Mouse (Mus musculus) midbrain, embryonic 15.5 days (tissue): ENCODE measurements around the gene Exosc10. TPM values are rescaled to one million over a fixed set of nuclear protein-coding genes. Genes with fewer than 3 reads are reported as not detected.

Source experiments
- ATAC-seq: fragments of 200-750 bp; cut with Nextera tagmentation; replicated peaks from 2 replicates; pipeline ENCODE4 v1.8.0; 2017; ENCODE audit warnings: moderate TSS enrichment
- H3K27ac ChIP-seq: fragments of 300-500 bp; sonication (generic); 2 replicates; pipeline ENCODE4 v1.5.1; 2015; ENCODE audit warnings: mild to moderate bottlenecking, inconsistent platforms
- H3K27me3 ChIP-seq: fragments of 300-500 bp; sonication (generic); replicated peaks from 2 replicates; pipeline ENCODE4 v1.6.1; 2015; ENCODE audit warnings: inconsistent platforms
- H3K36me3 ChIP-seq: fragments of 300-500 bp; sonication (generic); replicated peaks from 2 replicates; pipeline ENCODE4 v1.6.1; 2015; ENCODE audit warnings: inconsistent platforms
- H3K4me1 ChIP-seq: fragments of 300-500 bp; sonication (generic); 2 replicates; pipeline ENCODE4 v1.6.1; 2015; ENCODE audit warnings: inconsistent platforms
- H3K4me2 ChIP-seq: fragments of 300-500 bp; sonication (generic); 2 replicates; pipeline ENCODE4 v1.6.1; 2015; ENCODE audit warnings: inconsistent platforms, mild to moderate bottlenecking, moderate library complexity
- H3K4me3 ChIP-seq: fragments of 300-500 bp; sonication (generic); 2 replicates; pipeline ENCODE4 v1.5.1; 2015; ENCODE audit warnings: mild to moderate bottlenecking, inconsistent platforms
- H3K9ac ChIP-seq: fragments of 300-500 bp; sonication (generic); 2 replicates; pipeline ENCODE4 v1.6.1; 2015; ENCODE audit warnings: mild to moderate bottlenecking, inconsistent platforms
- H3K9me3 ChIP-seq: fragments of 300-500 bp; sonication (generic); 2 replicates; pipeline ENCODE4 v1.6.1; 2016; ENCODE audit warnings: inconsistent platforms
- WGBS: fragments of 180-500 bp; shearing (Covaris S2); methylation state at CpG from one replicate; pipeline ENCODE4 v1.1.7; 2015; ENCODE audit warnings: mixed read lengths; 5-methylcytosine and 5-hydroxymethylcytosine counted together
- polyA plus RNA-seq: library from polyadenylated mRNA; unstranded; fragments of >200 nt; fragmentation: Nextera tagmentation; extraction: Ambion mirVana; gene quantifications from 2 replicates; pipeline ENCODE4 v1.2.1, GENCODE M21; 2015

Gene Exosc10
- polyA plus RNA-seq, 1 experiment from 2014 or later: 99.4 TPM

GRCm38 (mm10) chr4:148583257-148583656 lies 25.0 kb downstream of the Exosc10 start:
- H3K4me2 ChIP-seq: no peak overlapping the region
- H3K4me1 ChIP-seq: no peaks in the 10 kb centered on the region
- H3K27me3 ChIP-seq: no peaks in the 10 kb centered on the region
- no peak overlapping the region for H3K9ac ChIP-seq
- no peak overlapping the region for H3K4me3 ChIP-seq
- no peak for ATAC-seq
- H3K9me3 ChIP-seq: no peaks in the 10 kb centered on the region
- H3K36me3 ChIP-seq: peaks cover 33% of the 10 kb centered on the region
- WGBS: 72% methylated on average over 4 of the region's 4 CpGs
- no peak overlapping the region for H3K27ac ChIP-seq

DNA sequence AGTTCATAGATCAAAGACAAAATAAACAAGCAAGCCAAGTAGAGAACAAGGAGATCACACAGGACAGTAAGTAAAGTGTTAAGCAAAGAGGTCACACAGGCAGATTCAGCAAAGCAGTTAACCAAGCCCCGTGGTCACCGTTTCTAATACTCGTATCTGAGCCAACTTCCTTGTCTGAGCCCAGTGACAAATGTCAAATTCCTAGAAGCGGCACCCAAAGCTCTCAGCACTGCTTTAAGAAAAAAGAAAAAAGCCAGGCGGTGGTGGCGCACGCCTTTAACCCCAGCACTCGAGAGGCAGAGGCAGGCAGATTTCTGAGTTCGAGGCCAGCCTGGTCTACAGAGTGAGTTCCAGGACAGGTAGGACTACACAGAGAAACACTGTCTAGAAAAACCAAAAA lies 28.4 kb downstream of the Exosc10 start:
- Histone ChIP-seq H3K4me3 (no peak overlapping the region), H3K4me2 (no peak overlapping the region), H3K27ac (no peak overlapping the region), H3K27me3 (no peaks in the 10 kb centered on the region), H3K36me3 (peaks cover 16% of the 10 kb centered on the region; the same call in 1 of the 2 replicates), H3K4me1 (peaks cover 4% of the 10 kb centered on the region; the same call in 1 of the 2 replicates), H3K9me3 (no peaks in the 10 kb centered on the region), H3K9ac (no peak overlapping the region)
- 84% methylated on average over 9 of the region's 9 CpGs for WGBS
- ATAC-seq: no peak

DNA sequence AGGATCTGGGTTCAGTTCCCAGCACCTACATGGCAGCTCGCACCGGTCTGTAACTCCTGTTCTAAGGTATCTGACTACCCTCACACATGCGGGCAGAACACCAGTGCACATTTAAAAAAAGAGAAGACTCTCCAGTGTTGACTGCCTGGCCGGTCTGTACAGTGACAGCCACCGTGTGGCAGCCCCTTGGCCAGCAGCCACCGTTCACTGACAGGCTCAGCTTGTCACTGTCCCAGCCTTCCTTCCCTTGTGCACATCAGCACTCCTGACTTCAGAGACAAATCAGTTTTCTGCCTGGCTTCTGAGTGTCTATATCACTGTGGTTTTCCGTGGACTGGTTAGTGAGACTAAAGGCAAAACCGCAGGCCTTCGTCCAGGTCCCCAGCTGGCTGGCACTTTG lies 30.6 kb downstream of the Exosc10 start:
- H3K4me3 ChIP-seq: no peak overlapping the region
- no peak overlapping the region for H3K9ac ChIP-seq
- no peaks in the 10 kb centered on the region for H3K27me3 ChIP-seq
- peaks cover 18% of the 10 kb centered on the region for H3K4me1 ChIP-seq
- H3K36me3 ChIP-seq: no peaks in the 10 kb centered on the region; the same call in 1 of the 2 replicates
- no peaks in the 10 kb centered on the region for H3K9me3 ChIP-seq
- no peak overlapping the region for H3K27ac ChIP-seq
- ATAC-seq: no peak
- H3K4me2 ChIP-seq: no peak overlapping the region
- WGBS: 80% methylated on average over 9 of the region's 9 CpGs

- 70% methylated on average over 7 of the region's 8 CpGs for WGBS
- no peak overlapping the region for H3K9ac ChIP-seq
Measured at GRCm38 (mm10) chr4:148589565-148589964, 31.3 kb downstream of the Exosc10 start.

GRCm38 (mm10) chr4:148590421-148591170 lies 32.4 kb downstream of the Exosc10 start:
- no peaks in the 10 kb centered on the region for H3K9me3 ChIP-seq
- H3K36me3 ChIP-seq: peaks cover 18% of the 10 kb centered on the region
- peaks cover 18% of the 10 kb centered on the region for H3K4me1 ChIP-seq
- H3K4me3 ChIP-seq: peak overlapping the region; percentile 82
- 5% methylated on average over 18 of the region's 18 CpGs for WGBS
- H3K27me3 ChIP-seq: no peaks in the 10 kb centered on the region
- ATAC-seq: peak; percentile 37; the same call in 1 of the 2 replicates
- H3K4me2 ChIP-seq: peak overlapping the region; percentile 90
- peak overlapping the region; percentile 81 for H3K27ac ChIP-seq
- H3K9ac ChIP-seq: peak overlapping the region; percentile 47

More at GRCm38 (mm10) chr4:148589565-148589964, 31.3 kb downstream of the Exosc10 start:
- Histone ChIP-seq H3K9me3 (no peaks in the 10 kb centered on the region), H3K4me3 (no peak overlapping the region), H3K27ac (no peak overlapping the region), H3K36me3 (peaks cover 8% of the 10 kb centered on the region), H3K4me2 (no peak overlapping the region), H3K4me1 (peaks cover 18% of the 10 kb centered on the region), H3K27me3 (no peaks in the 10 kb centered on the region)
- no peak for ATAC-seq

DNA sequence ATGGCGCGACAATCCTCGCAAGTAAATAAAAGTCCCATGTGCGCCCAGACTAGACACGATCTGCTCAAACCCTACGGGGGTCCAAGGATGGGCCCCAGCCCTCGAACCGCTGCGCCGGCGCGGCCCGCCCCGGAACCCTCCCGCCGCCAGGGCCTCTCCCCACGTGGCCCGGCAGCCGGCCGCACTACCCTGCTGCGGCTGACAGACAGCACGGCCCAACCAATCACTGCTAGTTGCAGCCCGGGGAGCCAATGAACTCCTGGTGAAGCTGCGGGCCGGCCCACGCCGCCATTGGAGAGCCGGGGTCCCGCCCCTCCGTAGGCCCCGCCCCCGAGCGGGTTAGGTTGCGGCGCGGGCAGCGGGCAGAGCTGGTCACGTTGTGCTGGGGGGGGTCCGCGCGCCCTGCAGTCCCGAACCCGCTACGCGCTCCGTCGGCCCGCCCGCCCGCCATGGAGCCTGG lies 33.0 kb downstream of the Exosc10 start, which contains the start of gene Srm:
TSS of gene Srm (plus strand) at position 333 of the 460 bp plus-strand sequence.
- ATAC-seq: peak; percentile 99
- peak within 1 kb of the TSS; percentile 64 for H3K9ac ChIP-seq
- no peaks in the 10 kb centered on the region for H3K27me3 ChIP-seq
- under 1% methylated on average over 44 of the region's 50 CpGs for WGBS
- peaks cover 22% of the 10 kb centered on the region for H3K36me3 ChIP-seq
- peaks cover 18% of the 10 kb centered on the region for H3K4me1 ChIP-seq
- H3K4me3 ChIP-seq: peak within 1 kb of the TSS; percentile 82
- H3K9me3 ChIP-seq: no peaks in the 10 kb centered on the region
- peak within 1 kb of the TSS; percentile 90 for H3K4me2 ChIP-seq
- H3K27ac ChIP-seq: peak within 1 kb of the TSS; percentile 81

- peaks cover 22% of the 10 kb centered on the region for H3K36me3 ChIP-seq
- WGBS: 0% methylated on average over 51 of the region's 53 CpGs
- no peaks in the 10 kb centered on the region for H3K9me3 ChIP-seq
- H3K4me2 ChIP-seq: peak overlapping the region; percentile 90
- H3K4me3 ChIP-seq: peak overlapping the region; percentile 82
- ATAC-seq: peak; percentile 72
- peaks cover 18% of the 10 kb centered on the region for H3K4me1 ChIP-seq
- peak overlapping the region; percentile 64 for H3K9ac ChIP-seq
- no peaks in the 10 kb centered on the region for H3K27me3 ChIP-seq
- H3K27ac ChIP-seq: peak overlapping the region; percentile 62
Measured at GRCm38 (mm10) chr4:148591637-148592380, 33.6 kb downstream of the Exosc10 start.

- Histone ChIP-seq H3K4me3 (no peak overlapping the region), H3K27ac (no peak overlapping the region), H3K9me3 (no peaks in the 10 kb centered on the region), H3K36me3 (peaks cover 25% of the 10 kb centered on the region), H3K27me3 (no peaks in the 10 kb centered on the region), H3K4me2 (no peak overlapping the region), H3K4me1 (peaks cover 18% of the 10 kb centered on the region), H3K9ac (no peak overlapping the region)
- no peak for ATAC-seq
- WGBS: 97% methylated on average over 11 of the region's 11 CpGs
Measured at GRCm38 (mm10) chr4:148593996-148594395, 35.8 kb downstream of the Exosc10 start.

DNA sequence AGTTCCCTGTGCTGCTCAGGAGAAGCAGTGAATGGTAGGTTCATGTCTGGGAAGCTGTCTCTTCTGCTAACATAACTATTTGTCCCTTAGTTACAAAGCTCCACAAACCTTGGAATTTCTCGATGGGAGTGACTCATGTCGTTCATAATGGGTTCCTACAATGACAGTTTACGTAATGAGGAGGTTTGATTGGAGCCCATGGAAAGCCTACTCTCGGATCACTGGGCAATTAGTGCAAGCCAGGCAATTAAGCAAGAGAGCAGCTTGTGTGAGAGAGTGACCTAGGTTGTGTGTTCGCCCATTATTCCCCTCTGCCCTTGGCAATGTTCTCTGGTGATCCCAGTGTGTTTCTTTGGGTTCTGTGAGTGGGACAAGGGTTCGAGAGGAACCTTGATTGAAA lies 37.7 kb downstream of the Exosc10 start:
- H3K27me3 ChIP-seq: no peaks in the 10 kb centered on the region
- H3K4me2 ChIP-seq: no peak overlapping the region
- H3K9me3 ChIP-seq: no peaks in the 10 kb centered on the region
- WGBS: 86% methylated on average over 6 of the region's 6 CpGs
- no peak overlapping the region for H3K9ac ChIP-seq
- no peak overlapping the region for H3K27ac ChIP-seq
- ATAC-seq: no peak
- peaks cover 25% of the 10 kb centered on the region for H3K36me3 ChIP-seq
- H3K4me3 ChIP-seq: no peak overlapping the region
- H3K4me1 ChIP-seq: peaks cover 14% of the 10 kb centered on the region

DNA sequence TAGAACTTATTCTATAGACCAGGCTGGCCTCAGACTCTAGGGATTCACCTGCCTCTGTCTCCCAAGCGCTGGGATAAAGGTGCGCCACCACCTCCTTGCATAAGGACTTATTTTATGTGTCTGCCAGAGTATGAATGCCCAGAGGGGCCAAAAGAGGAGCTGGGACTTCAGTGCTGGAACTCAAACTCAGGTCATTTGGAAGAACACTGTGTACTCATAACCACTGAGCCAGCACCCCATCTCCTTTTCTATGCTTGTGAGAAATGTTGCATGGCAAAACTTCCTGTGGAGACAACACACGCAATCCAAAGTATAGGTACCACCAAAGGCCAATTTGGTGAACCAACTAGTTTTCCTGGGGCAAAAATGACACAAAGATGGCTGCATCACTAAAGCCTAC lies 38.5 kb downstream of the Exosc10 start:
- Histone ChIP-seq H3K9me3 (no peaks in the 10 kb centered on the region), H3K27me3 (no peaks in the 10 kb centered on the region), H3K4me3 (no peak overlapping the region), H3K9ac (no peak overlapping the region), H3K27ac (no peak overlapping the region), H3K4me1 (peaks cover 14% of the 10 kb centered on the region), H3K36me3 (peaks cover 25% of the 10 kb centered on the region), H3K4me2 (no peak overlapping the region)
- no peak for ATAC-seq
- 97% methylated on average over 3 of the region's 3 CpGs for WGBS

GRCm38 (mm10) chr4:148598826-148599225 lies 40.6 kb downstream of the Exosc10 start:
- Histone ChIP-seq H3K4me1 (no peaks in the 10 kb centered on the region), H3K27ac (no peak overlapping the region), H3K27me3 (no peaks in the 10 kb centered on the region), H3K9me3 (no peaks in the 10 kb centered on the region), H3K36me3 (peaks cover 25% of the 10 kb centered on the region), H3K9ac (no peak overlapping the region), H3K4me2 (no peak overlapping the region), H3K4me3 (no peak overlapping the region)
- ATAC-seq: no peak
- WGBS: 95% methylated on average over 12 of the region's 12 CpGs

DNA sequence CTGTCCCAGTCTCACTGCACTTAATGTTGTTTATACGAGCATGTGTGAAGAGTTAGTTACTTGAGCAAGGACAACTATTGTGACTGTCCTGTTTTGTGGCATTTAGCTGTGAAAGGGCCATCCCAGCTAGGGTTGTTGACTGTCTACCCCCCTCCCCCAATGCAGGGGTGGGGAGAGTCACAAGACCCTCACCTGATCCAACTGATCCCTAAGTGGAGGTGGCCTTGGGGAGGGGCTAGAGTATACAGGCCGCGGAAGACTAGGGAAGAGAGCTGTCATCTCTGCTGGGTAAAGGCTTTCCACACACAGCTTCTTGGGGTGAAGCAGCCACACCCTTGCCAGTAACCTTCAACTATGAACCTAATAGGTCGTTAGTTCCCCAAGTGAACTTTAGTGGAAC lies 42.1 kb downstream of the Exosc10 start:
- no peak overlapping the region for H3K4me3 ChIP-seq
- no peaks in the 10 kb centered on the region for H3K4me1 ChIP-seq
- no peak overlapping the region for H3K9ac ChIP-seq
- no peak for ATAC-seq
- 91% methylated on average over 4 of the region's 4 CpGs for WGBS
- no peak overlapping the region for H3K4me2 ChIP-seq
- H3K27ac ChIP-seq: no peak overlapping the region
- no peaks in the 10 kb centered on the region for H3K27me3 ChIP-seq
- H3K36me3 ChIP-seq: peaks cover 10% of the 10 kb centered on the region
- H3K9me3 ChIP-seq: no peaks in the 10 kb centered on the region
